Mouse (Mus musculus): ENCODE measurements around the gene Hapln3.

Hapln3 gene

DNA sequence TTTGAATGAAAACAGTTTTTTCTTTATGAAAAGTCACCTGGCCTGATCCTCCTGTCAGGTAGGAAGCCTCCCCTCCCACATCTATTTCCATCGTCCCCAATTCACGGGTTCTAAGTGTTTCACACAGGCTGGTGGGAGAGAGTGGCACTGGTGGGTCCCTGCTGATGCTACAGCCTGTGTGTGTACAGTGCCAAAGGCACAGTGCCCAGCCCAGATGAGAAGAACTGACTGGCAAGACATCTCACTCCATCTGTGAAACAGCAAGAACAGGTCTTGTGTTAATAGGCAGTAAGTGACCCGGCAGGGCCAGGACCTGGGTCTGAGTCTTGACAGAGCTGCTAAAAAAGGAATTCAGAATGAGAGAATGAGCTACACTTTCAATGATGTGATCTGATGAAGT lies 51.6 kb downstream of the Hapln3 start:
- DNase-seq (ENCODE audit: low read depth, low spot score): no peak

DNA sequence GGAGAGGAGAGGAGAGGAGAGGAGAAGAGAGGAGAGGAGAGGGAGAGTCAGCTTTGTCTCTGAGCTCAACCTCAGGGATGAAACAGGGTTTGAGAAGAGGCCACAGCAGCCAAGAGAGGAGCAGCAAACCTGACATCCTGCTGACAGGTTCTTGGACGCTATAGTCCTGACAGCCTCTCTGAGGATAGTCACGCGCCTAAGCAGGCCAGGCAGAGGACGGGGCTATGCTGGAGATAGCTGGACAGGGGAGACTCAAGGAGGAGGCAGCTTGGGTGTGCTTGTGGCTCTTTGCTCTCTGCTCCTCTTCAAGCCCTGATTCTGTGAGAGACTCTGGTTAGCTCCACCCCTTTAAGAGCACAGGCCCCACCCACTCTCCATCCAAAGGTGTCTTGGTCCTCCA lies 62.6 kb downstream of the Hapln3 start:
- no peak for DNase-seq (ENCODE audit: low read depth, low spot score)

DNA sequence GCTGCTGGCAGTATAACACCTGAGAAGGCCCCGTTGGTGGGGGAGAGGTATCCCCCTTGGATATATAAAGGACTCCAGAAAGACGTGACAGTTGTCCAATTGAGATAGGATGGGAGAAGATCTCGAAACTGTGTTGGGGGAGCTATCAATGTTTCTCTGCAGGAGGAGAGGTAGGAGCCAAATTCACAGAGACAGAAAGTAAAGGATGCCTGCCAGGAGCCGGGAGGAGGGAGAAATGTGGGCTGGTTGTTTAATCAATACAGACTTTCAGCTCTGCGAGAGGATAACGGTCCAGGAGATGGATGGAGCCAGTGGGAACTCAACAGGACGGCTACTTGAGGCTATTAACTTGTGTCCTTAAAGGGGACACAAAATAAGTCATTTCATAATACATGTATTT lies 63.4 kb downstream of the Hapln3 start:
- no peak for DNase-seq (ENCODE audit: low read depth, low spot score)
